Mouse (Mus musculus) embryonic facial prominence, embryonic 12.5 days (tissue): Measurements from ENCODE around the gene Methig1. TPM values are rescaled to one million over a fixed set of nuclear protein-coding genes. Genes with fewer than 3 reads are reported as not detected.
A peak's percentile ranks its signal among the peaks of the same experiment; 100 is the strongest.
"Not testable (repeated sequence)": the region's sequence is repeated elsewhere in the genome, so short reads cannot be mapped to it uniquely, and the experiment has no call there.

Experiments used
- ATAC-seq: fragments of 200-750 bp; cut with Nextera tagmentation; 2 replicates; pipeline ENCODE4 v1.8.0; 2017; ENCODE audit not compliant: insufficient number of reproducible peaks, insufficient read depth, low FRiP score, low TSS enrichment
- H3K27ac ChIP-seq: fragments of 300-500 bp; sonication (generic); 2 replicates; pipeline ENCODE4 v1.5.1; 2016; ENCODE audit warnings: mild to moderate bottlenecking
- H3K27me3 ChIP-seq: fragments of 300-500 bp; sonication (generic); 2 replicates; pipeline ENCODE4 v1.6.1; 2016; ENCODE audit warnings: mild to moderate bottlenecking, moderate library complexity
- H3K36me3 ChIP-seq: fragments of 300-500 bp; sonication (generic); 2 replicates; pipeline ENCODE4 v1.6.1; 2016; ENCODE audit warnings: mild to moderate bottlenecking
- H3K4me1 ChIP-seq: fragments of 300-500 bp; sonication (generic); 2 replicates; pipeline ENCODE4 v1.6.1; 2016
- H3K4me2 ChIP-seq: fragments of 300-500 bp; sonication (generic); replicated peaks from 2 replicates; pipeline ENCODE4 v1.6.1; 2016; ENCODE audit warnings: mild to moderate bottlenecking, moderate library complexity
- H3K4me3 ChIP-seq: fragments of 300-500 bp; sonication (generic); 2 replicates; pipeline ENCODE4 v1.5.1; 2016; ENCODE audit warnings: mild to moderate bottlenecking
- H3K9ac ChIP-seq: fragments of 300-500 bp; sonication (generic); 2 replicates; pipeline ENCODE4 v1.6.1; 2016; ENCODE audit warnings: mild to moderate bottlenecking, moderate library complexity
- H3K9me3 ChIP-seq: fragments of 300-500 bp; sonication (generic); 2 replicates; pipeline ENCODE4 v1.6.1; 2016; ENCODE audit warnings: mild to moderate bottlenecking, moderate library complexity
- WGBS: fragments of 180-500 bp; shearing (Covaris S2); methylation state at CpG from one replicate; pipeline ENCODE4 v1.1.7; 2016; 5-methylcytosine and 5-hydroxymethylcytosine counted together
- polyA plus RNA-seq: library from polyadenylated mRNA; unstranded; fragments of >200 nt; fragmentation: Nextera tagmentation; extraction: Ambion mirVana; gene quantifications from 2 replicates; pipeline ENCODE4 v1.2.1, GENCODE M21; 2016

Gene Methig1
- polyA plus RNA-seq, 1 experiment from 2014 or later, result 0.26 TPM

- Histone ChIP-seq H3K4me2 (peak overlapping the region; percentile 80), H3K36me3 (no peaks in the 10 kb centered on the region), H3K27ac (no peak overlapping the region), H3K27me3 (peaks cover 19% of the 10 kb centered on the region; the same call in 1 of the 2 replicates), H3K9me3 (no peaks in the 10 kb centered on the region), H3K4me3 (peak overlapping the region; percentile 95), H3K4me1 (peaks cover 29% of the 10 kb centered on the region), H3K9ac (no peak overlapping the region)
- ATAC-seq, result no peak
- WGBS, result 39% methylated on average over 8 of the region's 8 CpGs
These were observed 68.3 kb downstream of the Methig1 start for GRCm38 (mm10) chr15:100421059-100421757.

DNA sequence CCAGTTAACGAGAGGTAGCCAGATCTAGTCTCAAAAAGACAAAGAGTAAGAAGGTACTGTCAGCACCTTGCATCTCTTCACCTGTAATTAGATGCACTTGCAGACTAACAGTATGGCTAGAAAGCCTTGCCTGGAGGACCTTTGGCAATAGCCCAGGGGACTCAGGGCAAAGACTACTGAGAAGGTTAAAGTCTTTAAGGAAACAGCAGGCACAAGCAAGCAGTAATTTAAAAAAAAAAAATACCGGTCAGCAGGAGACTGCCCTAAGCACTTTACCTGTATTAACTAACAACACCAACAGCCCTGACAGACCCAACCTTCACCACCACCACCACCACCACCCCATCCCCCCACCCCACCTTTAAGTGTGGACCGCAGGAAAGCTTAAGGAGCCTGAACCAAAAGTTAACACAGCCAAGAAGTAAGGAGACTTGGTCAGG is 68.8 kb downstream of the Methig1 start, which contains the start of gene Gm5475:
Gene Gm5475, plus strand, starts transcription at position 390 of the 440 bp plus-strand sequence.
- 17% methylated on average over 3 of the region's 3 CpGs for WGBS

GRCm38 (mm10) chr15:100422476-100422875 is 69.5 kb downstream of the Methig1 start:
- Histone ChIP-seq H3K27ac (0 out of 2 replicates have a peak overlapping the region, but pooled peaks have one; percentile 6), H3K9me3 (no peaks in the 10 kb centered on the region), H3K4me3 (peak overlapping the region; percentile 95), H3K27me3 (peaks cover 20% of the 10 kb centered on the region; the same call in 1 of the 2 replicates), H3K9ac (peak overlapping the region; percentile 94), H3K36me3 (no peaks in the 10 kb centered on the region), H3K4me1 (peaks cover 29% of the 10 kb centered on the region), H3K4me2 (peak overlapping the region; percentile 80)
- WGBS, result under 1% methylated on average over 44 of the region's 44 CpGs
- peak; percentile 19; the same call in 1 of the 2 replicates for ATAC-seq

More for the DNA sequence above, 68.8 kb downstream of the Methig1 start, which contains the start of gene Gm5475:
- H3K9ac ChIP-seq, result peak within 1 kb of the TSS; percentile 94
- peaks cover 20% of the 10 kb centered on the region; the same call in 1 of the 2 replicates for H3K27me3 ChIP-seq
- not testable (repeated sequence) for ATAC-seq, H3K36me3 ChIP-seq, H3K9me3 ChIP-seq
- peaks cover 29% of the 10 kb centered on the region for H3K4me1 ChIP-seq
- 0 out of 2 replicates have a peak within 1 kb of the TSS, but pooled peaks have one; percentile 6 for H3K27ac ChIP-seq
- peak within 1 kb of the TSS; percentile 80 for H3K4me2 ChIP-seq
- H3K4me3 ChIP-seq, result peak within 1 kb of the TSS; percentile 95

DNA sequence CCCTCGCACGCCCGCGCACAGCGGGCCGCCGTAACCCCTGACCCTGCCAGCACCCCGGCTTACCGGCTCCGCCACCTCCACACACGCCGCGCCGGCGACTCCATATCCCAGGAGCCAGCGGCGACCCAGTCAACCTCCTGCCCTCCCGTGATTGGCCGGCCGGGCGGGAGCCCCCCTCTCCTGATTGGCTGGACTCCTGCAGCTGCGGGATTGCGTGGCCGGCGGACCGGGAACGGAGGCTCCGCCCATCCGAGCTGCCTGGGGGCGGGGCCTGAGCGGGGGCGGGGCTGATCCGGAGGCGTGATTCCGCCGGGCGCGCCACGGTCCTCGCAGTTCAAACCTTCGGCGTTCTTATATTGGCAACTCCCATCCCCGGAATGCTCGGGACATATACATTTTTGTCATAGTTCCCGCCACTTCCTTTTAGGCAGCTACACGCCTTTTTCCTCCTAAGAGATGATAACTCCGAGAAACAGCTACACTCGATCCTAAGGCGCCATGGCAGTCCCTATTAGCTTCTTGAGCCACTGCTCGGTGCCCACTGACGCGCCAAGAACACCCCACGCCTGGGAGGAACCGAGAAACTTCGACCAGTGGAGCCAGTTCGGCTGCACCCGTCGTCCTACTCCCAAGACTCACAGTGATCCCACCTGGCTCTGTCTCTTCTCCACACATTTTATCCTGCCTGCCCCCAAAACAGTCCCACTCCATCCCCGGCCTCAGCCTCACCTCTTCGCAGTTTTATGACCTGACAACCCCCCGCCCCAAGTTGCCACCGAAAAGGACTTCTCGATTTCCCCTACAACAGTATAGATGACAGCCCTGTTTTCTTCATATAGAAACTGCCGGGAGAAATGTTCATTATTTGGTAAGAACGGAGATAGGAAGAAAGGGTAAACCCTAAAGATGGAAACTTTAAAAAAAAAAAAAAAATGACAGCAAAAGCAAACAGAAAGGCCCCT is 70.2 kb downstream of the Methig1 start:
- Histone ChIP-seq H3K36me3 (no peaks in the 10 kb centered on the region), H3K9ac (peak overlapping the region; percentile 94), H3K4me2 (peak overlapping the region; percentile 80), H3K9me3 (no peaks in the 10 kb centered on the region), H3K4me3 (peak overlapping the region; percentile 95), H3K27ac (0 out of 2 replicates have a peak overlapping the region, but pooled peaks have one; percentile 6), H3K4me1 (peaks cover 26% of the 10 kb centered on the region), H3K27me3 (peaks cover 20% of the 10 kb centered on the region; the same call in 1 of the 2 replicates)
- peak; percentile 90 for ATAC-seq
- WGBS, result under 1% methylated on average over 65 of the region's 65 CpGs

- WGBS, result 3% methylated on average over 14 of the region's 14 CpGs
- Histone ChIP-seq H3K9ac (no peak overlapping the region; the same call in 1 of the 2 replicates), H3K27me3 (peaks cover 20% of the 10 kb centered on the region; the same call in 1 of the 2 replicates), H3K4me2 (peak overlapping the region; percentile 80), H3K4me3 (peak overlapping the region; percentile 95), H3K36me3 (no peaks in the 10 kb centered on the region), H3K27ac (no peak overlapping the region), H3K4me1 (peaks cover 24% of the 10 kb centered on the region), H3K9me3 (no peaks in the 10 kb centered on the region)
- ATAC-seq, result no peak
These were observed 71.0 kb downstream of the Methig1 start for GRCm38 (mm10) chr15:100423916-100424315.

- Histone ChIP-seq H3K4me1 (peaks cover 21% of the 10 kb centered on the region), H3K4me3 (peak within 1 kb of the TSS; percentile 95), H3K9ac (peak within 1 kb of the TSS; percentile 3; the same call in 1 of the 2 replicates), H3K27me3 (peaks cover 20% of the 10 kb centered on the region; the same call in 1 of the 2 replicates), H3K4me2 (peak within 1 kb of the TSS; percentile 80), H3K27ac (no peak within 1 kb of the TSS), H3K9me3 (no peaks in the 10 kb centered on the region), H3K36me3 (no peaks in the 10 kb centered on the region)
- WGBS, result 12% methylated on average over 17 of the region's 17 CpGs
- no peak for ATAC-seq
These were observed 71.6 kb downstream of the Methig1 start, which contains the start of gene Slc11a2 for GRCm38 (mm10) chr15:100424396-100425122. Gene Slc11a2 (minus strand): TSS chr15:100425072.

DNA sequence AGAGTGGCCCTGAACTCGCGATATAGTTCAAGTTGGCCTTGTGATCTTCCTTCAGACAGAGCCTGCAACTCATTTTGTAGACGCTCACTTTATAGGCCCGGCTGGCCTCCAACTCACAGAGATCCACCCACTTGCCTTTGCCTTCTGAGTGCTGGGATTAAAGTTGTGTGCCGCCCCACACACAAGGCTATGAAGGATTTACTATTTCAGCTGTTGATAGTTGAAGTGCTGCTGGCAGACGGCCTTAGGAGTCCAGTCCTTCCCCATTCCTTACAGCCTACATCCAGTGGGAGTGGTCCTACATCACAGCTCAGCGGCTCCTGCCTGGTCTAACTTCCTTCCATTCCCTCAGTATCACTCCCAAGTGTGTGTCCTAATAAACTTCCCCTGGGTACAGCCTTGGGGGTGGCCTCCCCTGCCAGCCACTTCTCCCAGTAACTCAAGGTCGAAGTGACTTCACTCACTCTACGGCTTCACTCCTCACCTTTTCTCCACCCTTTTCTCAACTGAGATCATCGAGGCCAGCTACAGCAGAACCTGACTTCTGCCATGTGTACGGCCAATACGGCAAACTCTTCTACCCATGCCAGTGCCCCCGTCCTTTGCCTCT is 75.5 kb downstream of the Methig1 start:
- H3K9me3 ChIP-seq, result no peaks in the 10 kb centered on the region
- H3K9ac ChIP-seq, result no peak overlapping the region
- H3K27me3 ChIP-seq, result peaks cover 20% of the 10 kb centered on the region; the same call in 1 of the 2 replicates
- H3K36me3 ChIP-seq, result no peaks in the 10 kb centered on the region
- no peak overlapping the region for H3K4me2 ChIP-seq
- no peak overlapping the region for H3K27ac ChIP-seq
- WGBS, result 83% methylated on average over 13 of the region's 13 CpGs
- no peak overlapping the region for H3K4me3 ChIP-seq
- H3K4me1 ChIP-seq, result peaks cover 5% of the 10 kb centered on the region; the same call in 1 of the 2 replicates
- no peak for ATAC-seq

- 78% methylated on average over 11 of the region's 11 CpGs for WGBS
These were observed 77.1 kb downstream of the Methig1 start for GRCm38 (mm10) chr15:100429959-100430565.

GRCm38 (mm10) chr15:100433234-100433633 is 80.3 kb downstream of the Methig1 start:
- no peak for ATAC-seq
- WGBS, result 72% methylated on average over 4 of the region's 4 CpGs
- H3K4me2 ChIP-seq, result no peak overlapping the region
- no peaks in the 10 kb centered on the region for H3K36me3 ChIP-seq
- H3K9me3 ChIP-seq, result no peaks in the 10 kb centered on the region
- H3K4me1 ChIP-seq, result no peaks in the 10 kb centered on the region
- no peak overlapping the region for H3K4me3 ChIP-seq
- no peak overlapping the region for H3K9ac ChIP-seq
- no peak overlapping the region for H3K27ac ChIP-seq
- no peaks in the 10 kb centered on the region for H3K27me3 ChIP-seq

More at GRCm38 (mm10) chr15:100429959-100430565, 77.1 kb downstream of the Methig1 start:
- no peak for ATAC-seq
- no peak overlapping the region for H3K4me2 ChIP-seq
- no peaks in the 10 kb centered on the region for H3K4me1 ChIP-seq
- H3K27ac ChIP-seq, result no peak overlapping the region
- no peaks in the 10 kb centered on the region for H3K36me3 ChIP-seq
- H3K9ac ChIP-seq, result no peak overlapping the region
- no peaks in the 10 kb centered on the region for H3K9me3 ChIP-seq
- no peak overlapping the region for H3K4me3 ChIP-seq
- peaks cover 11% of the 10 kb centered on the region; the same call in 1 of the 2 replicates for H3K27me3 ChIP-seq
